ENCODE assay signal across 16 mouse cellular contexts in the genomic region with DNA sequence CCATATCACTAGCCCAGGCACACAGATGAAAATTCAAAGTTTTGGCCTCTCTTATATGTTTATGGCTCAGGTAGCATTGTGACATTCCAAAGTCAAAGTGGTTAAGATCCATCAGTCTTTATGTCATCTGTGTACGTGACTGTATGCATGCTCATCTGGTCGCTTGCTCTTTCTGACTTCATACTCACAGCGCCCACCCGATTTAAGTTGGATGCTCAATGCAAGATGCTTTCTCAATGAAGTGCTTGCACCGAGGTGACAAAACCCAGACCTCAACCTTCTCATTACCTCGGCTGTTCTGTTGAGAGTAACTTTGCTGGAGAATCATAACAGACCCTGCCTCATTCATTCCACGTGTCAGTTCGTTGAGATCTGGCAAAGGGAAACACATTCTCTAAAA.
"Had no signal": no experiment of that assay in that cellular context is flagged by ENCODE, and none has a peak within 500 bp of the region (broad histone marks: within the 10 kb centered on the region; RNA-seq: fewer than 3 reads in every experiment).

No protein-coding gene starts in this region.

- H3K4me2 ChIP-seq: limb, embryonic 15.5 days; liver, embryonic 12.5 days; lung, embryonic 14.5 days; neural tube, embryonic 15.5 days had no signal

- H3K27ac ChIP-seq: kidney, postnatal 0 days; limb, embryonic 15.5 days; liver, embryonic 12.5 days; midbrain, embryonic 10.5 days; neural tube, embryonic 15.5 days had no signal

- ATAC-seq: liver, embryonic 12.5 days had no signal

- H3K27me3 ChIP-seq: limb, embryonic 15.5 days; liver, embryonic 12.5 days; neural tube, embryonic 15.5 days had no signal

- H3K4me3 ChIP-seq: limb, embryonic 15.5 days; liver, embryonic 12.5 days; midbrain, embryonic 10.5 days; myocyte; neural tube, embryonic 15.5 days had no signal

- H3K36me3 ChIP-seq: limb, embryonic 15.5 days; liver, embryonic 12.5 days; midbrain, embryonic 10.5 days; neural tube, embryonic 15.5 days had no signal

- H3K9me3 ChIP-seq: limb, embryonic 15.5 days; liver, embryonic 12.5 days; midbrain, embryonic 10.5 days; neural tube, embryonic 15.5 days had no signal

- DNase-seq: kidney, postnatal 36 days; layer of hippocampus, adult 9-11 months; left cerebral cortex, postnatal 4 days; lung, embryonic 14.5 days; lung, postnatal 10 days; lung, postnatal 4 days; midbrain, embryonic 14.5 days; right cerebral cortex, adult 18-20 months; right cerebral cortex, postnatal 25 days; thymus, postnatal 36 days had no signal

- H3K9ac ChIP-seq: limb, embryonic 15.5 days; liver, embryonic 12.5 days; lung, embryonic 14.5 days; neural tube, embryonic 15.5 days had no signal
